Mouse (Mus musculus): ENCODE measurements at regions not wholly inside any gene's neighbourhood (a gene's known extent, or its start where the extent isn't known, plus 50 kb on each side); places are given as distances from the start of the nearest gene placed in this dataset.

GRCm38 (mm10) chr6:98666388-98666989 lies 323.9 kb upstream of the Gm765 start:
- no peak for TF ChIP-seq CTCF (IDR thresholded peaks at IDR 0.05; ENCODE audit: low read depth)
- ATAC-seq (ENCODE audit: insufficient read depth) (no peak), DNase-seq (no peak)
- Histone ChIP-seq H3K9ac (no peak overlapping the region), H3K4me3 (ENCODE audit: low read depth, low read length) (no peak overlapping the region), H3K4me1 (ENCODE audit: insufficient read depth) (no peaks in the 10 kb centered on the region), H3K27ac (ENCODE audit: low read depth) (no peak overlapping the region), H3K4me2 (no peak overlapping the region), H3K27me3 (ENCODE audit: insufficient read depth, low read length) (no peaks in the 10 kb centered on the region), H3K9me3 (ENCODE audit: low read depth, low read length) (no peaks in the 10 kb centered on the region), H3K36me3 (ENCODE audit: insufficient read depth) (no peaks in the 10 kb centered on the region)
- WGBS = 28% methylated on average over 11 of the region's 11 CpGs

GRCm38 (mm10) chr6:98651827-98652226 lies 309.3 kb upstream of the Gm765 start:
- WGBS = 87% methylated on average over 3 of the region's 3 CpGs
- no peaks in the 10 kb centered on the region for H3K36me3 ChIP-seq (ENCODE audit: insufficient read depth)
- TF ChIP-seq CTCF (IDR thresholded peaks at IDR 0.05; ENCODE audit: low read depth) = no peak
- H3K4me2 ChIP-seq = no peak overlapping the region
- H3K27ac ChIP-seq (ENCODE audit: low read depth) = no peak overlapping the region
- no peaks in the 10 kb centered on the region for H3K9me3 ChIP-seq (ENCODE audit: low read depth, low read length)
- no peak for DNase-seq
- H3K9ac ChIP-seq = no peak overlapping the region
- no peaks in the 10 kb centered on the region for H3K4me1 ChIP-seq (ENCODE audit: insufficient read depth)
- H3K4me3 ChIP-seq (ENCODE audit: low read depth, low read length) = no peak overlapping the region
- ATAC-seq (ENCODE audit: insufficient read depth) = no peak
- H3K27me3 ChIP-seq (ENCODE audit: insufficient read depth, low read length) = no peaks in the 10 kb centered on the region

GRCm38 (mm10) chr6:98651315-98651714 lies 308.8 kb upstream of the Gm765 start:
- no peak for TF ChIP-seq CTCF (IDR thresholded peaks at IDR 0.05; ENCODE audit: low read depth)
- no peaks in the 10 kb centered on the region for H3K36me3 ChIP-seq (ENCODE audit: insufficient read depth)
- H3K4me3 ChIP-seq (ENCODE audit: low read depth, low read length) = no peak overlapping the region
- ATAC-seq (ENCODE audit: insufficient read depth) = no peak
- H3K4me1 ChIP-seq (ENCODE audit: insufficient read depth) = no peaks in the 10 kb centered on the region
- DNase-seq = no peak
- no peak overlapping the region for H3K27ac ChIP-seq (ENCODE audit: low read depth)
- no peaks in the 10 kb centered on the region for H3K9me3 ChIP-seq (ENCODE audit: low read depth, low read length)
- no peak overlapping the region for H3K9ac ChIP-seq
- no peak overlapping the region for H3K4me2 ChIP-seq
- H3K27me3 ChIP-seq (ENCODE audit: insufficient read depth, low read length) = no peaks in the 10 kb centered on the region

GRCm38 (mm10) chr6:98640316-98640715 lies 297.8 kb upstream of the Gm765 start:
- Histone ChIP-seq H3K9me3 (ENCODE audit: low read depth, low read length) (no peaks in the 10 kb centered on the region), H3K36me3 (ENCODE audit: insufficient read depth) (no peaks in the 10 kb centered on the region), H3K9ac (no peak overlapping the region), H3K4me1 (ENCODE audit: insufficient read depth) (no peaks in the 10 kb centered on the region), H3K27ac (ENCODE audit: low read depth) (no peak overlapping the region), H3K4me2 (no peak overlapping the region), H3K27me3 (ENCODE audit: insufficient read depth, low read length) (no peaks in the 10 kb centered on the region), H3K4me3 (ENCODE audit: low read depth, low read length) (no peak overlapping the region)
- TF ChIP-seq CTCF (IDR thresholded peaks at IDR 0.05; ENCODE audit: low read depth) = no peak
- WGBS = 91% methylated on average over 5 of the region's 5 CpGs
- ATAC-seq (ENCODE audit: insufficient read depth) (no peak), DNase-seq (no peak)

- no peak for TF ChIP-seq CTCF (IDR thresholded peaks at IDR 0.05; ENCODE audit: low read depth)
- 72% methylated on average over 6 of the region's 6 CpGs for WGBS
- Histone ChIP-seq H3K4me2 (no peak overlapping the region), H3K9ac (no peak overlapping the region), H3K4me3 (ENCODE audit: low read depth, low read length) (no peak overlapping the region), H3K27ac (ENCODE audit: low read depth) (no peak overlapping the region), H3K27me3 (ENCODE audit: insufficient read depth, low read length) (no peaks in the 10 kb centered on the region), H3K4me1 (ENCODE audit: insufficient read depth) (no peaks in the 10 kb centered on the region), H3K36me3 (ENCODE audit: insufficient read depth) (no peaks in the 10 kb centered on the region), H3K9me3 (ENCODE audit: low read depth, low read length) (no peaks in the 10 kb centered on the region)
- no peak for DNase-seq
- no peak for ATAC-seq (ENCODE audit: insufficient read depth)
Observed at GRCm38 (mm10) chr6:98635816-98636215, 293.3 kb upstream of the Gm765 start.

- H3K4me2 ChIP-seq = peak overlapping the region; percentile 50
- H3K4me3 ChIP-seq (ENCODE audit: low read depth, low read length) = peak overlapping the region; percentile 11; the same call in 1 of the 2 replicates
- DNase-seq (no peak), ATAC-seq (ENCODE audit: insufficient read depth) (no peak)
- no peaks in the 10 kb centered on the region for H3K9me3 ChIP-seq (ENCODE audit: low read depth, low read length)
- H3K36me3 ChIP-seq (ENCODE audit: insufficient read depth) = no peaks in the 10 kb centered on the region
- TF ChIP-seq CTCF (IDR thresholded peaks at IDR 0.05; ENCODE audit: low read depth) = no peak
- no peaks in the 10 kb centered on the region for H3K4me1 ChIP-seq (ENCODE audit: insufficient read depth)
- H3K27ac ChIP-seq (ENCODE audit: low read depth) = no peak overlapping the region
- H3K27me3 ChIP-seq (ENCODE audit: insufficient read depth, low read length) = no peaks in the 10 kb centered on the region
- WGBS = 27% methylated on average over 18 of the region's 18 CpGs
- no peak overlapping the region for H3K9ac ChIP-seq
Observed at GRCm38 (mm10) chr6:98632278-98633063, 289.9 kb upstream of the Gm765 start.

- no peaks in the 10 kb centered on the region for H3K27me3 ChIP-seq (ENCODE audit: insufficient read depth, low read length)
- no peak overlapping the region for H3K9ac ChIP-seq
- H3K4me1 ChIP-seq (ENCODE audit: insufficient read depth) = no peaks in the 10 kb centered on the region
- H3K4me2 ChIP-seq = no peak overlapping the region
- no peak overlapping the region for H3K27ac ChIP-seq (ENCODE audit: low read depth)
- H3K9me3 ChIP-seq (ENCODE audit: low read depth, low read length) = no peaks in the 10 kb centered on the region
- no peak overlapping the region for H3K4me3 ChIP-seq (ENCODE audit: low read depth, low read length)
- WGBS = 60% methylated on average over 8 of the region's 8 CpGs
- no peaks in the 10 kb centered on the region for H3K36me3 ChIP-seq (ENCODE audit: insufficient read depth)
- no peak for DNase-seq
- no peak for ATAC-seq (ENCODE audit: insufficient read depth)
- TF ChIP-seq CTCF (IDR thresholded peaks at IDR 0.05; ENCODE audit: low read depth) = no peak
Observed at GRCm38 (mm10) chr6:98631269-98631668, 288.7 kb upstream of the Gm765 start.

All from lung, embryonic 14.5 days (tissue).